Mouse (Mus musculus) spleen, embryonic (tissue): ENCODE measurements at regions not wholly inside any gene's neighbourhood (a gene's known extent, or its start where the extent isn't known, plus 50 kb on each side); places are given as distances from the start of the nearest gene placed in this dataset.

Experiments used
- CTCF ChIA-PET: fragments of 350-600 bp; sonication (Branson Sonifier 250); formaldehyde crosslinking; loops from one replicate; lab custom pipeline; 2022; lab: Charles Lee

GRCm38 (mm10) chr1:157957506-157957905 is 398.6 kb downstream of the Brinp2 start:
- CTCF ChIA-PET = no interaction called here

DNA sequence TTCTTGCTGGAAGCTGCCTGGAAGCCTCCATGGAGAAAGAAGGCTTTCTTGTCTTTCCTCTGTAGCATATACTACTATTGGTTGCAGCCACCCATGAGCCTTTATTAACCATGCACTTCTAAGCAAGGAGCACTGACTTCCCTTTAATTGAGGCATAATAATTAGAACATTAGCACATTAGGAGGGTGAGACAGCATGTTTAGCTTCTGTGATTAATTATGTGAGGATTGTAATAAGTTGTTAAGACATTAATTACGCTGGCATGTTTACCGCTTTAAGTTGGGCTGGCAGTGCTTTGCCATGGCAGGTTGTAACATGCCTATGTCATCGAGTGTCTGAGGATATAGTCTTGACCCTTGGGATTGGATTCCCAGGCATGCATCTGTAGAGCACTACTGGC is 391.7 kb downstream of the Brinp2 start:
- CTCF ChIA-PET = no interaction called here

DNA sequence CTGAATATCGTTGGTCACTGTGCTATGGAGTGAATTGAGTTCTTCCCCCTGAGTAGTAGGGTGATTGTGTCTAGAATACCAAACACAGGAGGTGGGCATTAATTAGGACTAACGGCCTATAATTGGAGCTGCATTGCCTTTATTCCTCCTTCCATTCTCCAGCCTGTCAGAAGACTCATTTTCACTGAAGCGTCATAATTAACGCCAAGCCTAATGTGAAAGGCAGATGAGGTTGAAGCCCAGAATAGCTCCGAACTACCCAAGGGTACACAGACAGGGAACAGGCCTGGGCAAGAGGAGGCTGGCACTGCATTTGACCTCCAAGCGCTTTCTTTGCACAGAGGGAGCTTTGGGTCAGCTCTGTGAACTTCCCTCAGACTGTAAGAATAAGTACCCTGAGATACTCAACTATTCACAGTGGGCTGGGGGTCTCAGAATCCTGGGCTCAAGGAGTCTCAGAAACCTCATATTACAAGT is 386.5 kb downstream of the Brinp2 start:
- CTCF ChIA-PET = no interaction called here

DNA sequence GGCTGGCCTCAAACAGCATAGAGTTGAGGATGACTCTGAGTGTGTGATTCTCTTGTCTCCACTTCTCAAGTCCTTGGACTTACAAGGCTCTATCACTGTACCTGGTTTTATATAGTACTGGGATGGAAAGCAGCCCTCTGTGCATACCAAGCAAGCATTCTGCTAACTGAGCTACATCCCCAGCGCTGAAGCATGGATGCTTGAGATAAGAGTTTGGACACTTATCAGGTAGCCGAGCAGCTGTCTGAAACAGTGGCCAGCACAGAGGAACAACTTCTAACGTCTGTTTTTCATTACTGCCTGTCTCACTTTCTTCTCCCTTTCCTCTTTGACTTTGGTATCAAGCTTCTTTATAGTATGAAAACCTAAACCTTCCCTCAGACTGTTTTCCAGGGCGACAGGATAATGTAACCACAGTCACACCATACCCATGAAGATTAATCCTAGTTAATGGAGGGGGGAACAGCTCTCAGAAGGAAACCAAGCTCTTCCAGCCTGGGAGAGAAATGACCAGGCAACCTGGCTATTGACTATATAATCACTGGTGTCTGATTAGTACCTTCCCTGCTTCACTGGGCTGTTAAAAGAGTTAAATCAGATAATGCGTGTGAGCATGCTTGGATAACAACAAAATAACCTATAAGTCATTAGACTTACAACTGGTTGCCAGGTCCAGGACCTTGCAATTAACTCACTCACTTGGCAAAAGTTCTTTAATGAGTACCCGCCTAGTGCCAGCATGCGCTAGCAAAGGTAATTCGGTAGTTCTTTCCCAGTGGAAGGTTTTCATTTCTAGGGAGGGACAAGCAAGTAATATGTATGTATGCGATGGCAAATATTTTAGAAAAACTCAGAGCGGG is 382.5 kb downstream of the Brinp2 start:
- CTCF ChIA-PET = no interaction called here

DNA sequence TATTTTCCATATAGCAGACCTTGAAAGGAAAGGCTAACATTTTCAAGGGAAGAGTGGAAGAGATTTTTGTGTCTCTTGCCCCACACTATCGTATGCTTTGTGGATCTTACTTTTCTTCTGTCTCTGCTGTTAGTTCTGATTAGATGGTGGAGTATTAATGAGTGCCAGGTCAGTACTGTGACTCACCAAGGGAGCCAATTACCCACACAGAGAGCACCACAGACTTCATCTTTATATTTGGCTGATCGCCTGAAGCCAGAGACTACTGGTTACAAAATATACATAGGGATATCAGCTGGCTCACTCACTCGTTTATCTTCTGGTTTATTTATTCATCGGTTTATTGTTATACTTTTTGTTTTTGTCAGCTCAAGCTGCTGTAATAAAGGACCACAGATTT is 381.5 kb downstream of the Brinp2 start:
- CTCF ChIA-PET = no interaction called here

GRCm38 (mm10) chr1:158019161-158019560 is 337.0 kb downstream of the Brinp2 start:
- CTCF ChIA-PET = no interaction called here

DNA sequence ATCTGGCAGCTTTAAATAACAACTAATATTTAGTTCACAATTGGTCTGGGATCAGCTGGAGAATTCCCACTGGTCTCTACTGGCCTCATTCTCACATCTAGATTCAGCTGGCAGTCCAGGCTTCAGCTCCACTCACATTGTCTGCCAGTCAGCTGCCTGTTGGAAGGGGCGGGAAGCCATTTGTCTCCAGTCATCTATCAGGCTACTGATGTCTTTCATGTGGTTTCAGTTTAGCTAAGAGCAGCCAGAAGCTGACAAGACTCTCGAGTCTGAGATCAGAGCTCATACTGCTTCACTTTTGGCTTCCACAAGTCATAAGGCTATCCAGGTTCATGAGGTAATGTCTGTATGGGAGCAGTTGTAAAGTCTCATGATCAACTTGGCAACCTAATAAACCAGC is 316.4 kb downstream of the Brinp2 start:
- CTCF ChIA-PET = no interaction called here

DNA sequence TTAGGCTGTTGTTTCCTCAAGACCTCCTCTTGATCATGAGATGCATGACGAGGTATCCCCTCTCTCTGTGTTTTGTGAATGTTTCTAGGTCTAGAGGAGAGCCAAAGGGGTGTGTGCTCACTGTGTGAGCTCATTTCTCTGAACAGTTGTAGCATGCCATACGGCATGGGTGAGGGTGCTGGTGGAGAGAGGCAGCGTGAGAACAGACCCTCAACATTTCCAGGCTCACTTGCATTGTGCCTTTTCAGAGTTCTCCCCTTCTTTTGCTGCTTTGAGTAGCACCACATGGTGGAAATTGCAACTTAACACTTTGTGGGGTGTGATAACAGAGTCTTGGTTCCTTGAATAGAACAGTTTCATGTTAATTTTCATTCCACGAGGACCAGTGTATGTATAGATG is 315.8 kb downstream of the Brinp2 start:
- CTCF ChIA-PET = no interaction called here

GRCm38 (mm10) chr1:158052644-158053043 is 303.5 kb downstream of the Brinp2 start:
- CTCF ChIA-PET = no interaction called here

DNA sequence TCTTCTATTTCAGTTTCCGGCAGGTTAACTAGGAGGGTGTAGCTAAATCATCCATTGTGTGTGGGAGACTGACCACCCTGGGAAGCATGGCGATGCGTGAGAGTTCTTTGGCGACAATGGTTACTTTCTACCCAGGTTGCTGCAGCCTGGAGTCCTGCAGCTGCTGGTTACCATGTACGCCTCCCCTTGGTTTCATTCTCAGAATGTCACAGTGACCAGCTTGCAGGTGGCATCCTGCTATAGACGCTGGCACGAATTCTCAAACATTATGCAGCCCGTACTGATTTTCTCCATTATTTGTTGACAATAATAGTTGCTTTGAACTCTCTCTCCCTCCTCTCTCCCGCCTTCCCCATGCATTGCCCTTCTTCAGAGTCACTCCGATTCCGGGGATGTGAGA is 301.2 kb downstream of the Brinp2 start:
- CTCF ChIA-PET = no interaction called here

DNA sequence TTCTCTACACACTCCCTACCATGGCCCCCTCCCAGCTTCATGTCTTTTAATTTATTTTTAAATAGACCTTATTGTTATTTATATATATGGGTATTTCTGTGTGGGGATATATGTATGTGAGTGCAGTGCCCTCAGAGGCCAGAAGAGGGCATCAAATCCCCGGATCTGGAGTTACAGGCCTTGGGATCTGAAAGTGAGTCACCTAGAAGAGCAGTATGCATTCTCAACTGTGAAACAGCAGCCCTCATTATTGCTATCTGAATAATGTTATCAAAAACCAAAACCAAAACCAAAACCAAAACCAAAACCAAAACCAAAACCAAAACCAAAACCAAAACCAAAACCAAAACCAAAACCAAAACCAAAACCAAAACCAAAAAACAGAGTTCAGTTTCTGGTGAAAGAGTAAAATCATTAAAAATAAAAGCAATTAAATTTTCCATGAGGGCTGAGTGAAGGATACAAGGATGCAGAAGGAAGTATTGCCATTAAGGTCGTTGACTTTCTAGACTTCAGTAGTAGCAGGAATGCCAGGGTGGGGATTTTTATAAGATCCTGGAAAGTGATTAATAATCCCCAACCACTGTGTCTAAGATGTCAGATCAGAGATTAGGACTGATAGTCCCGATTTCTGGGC is 299.0 kb downstream of the Brinp2 start:
- CTCF ChIA-PET = no interaction called here

DNA sequence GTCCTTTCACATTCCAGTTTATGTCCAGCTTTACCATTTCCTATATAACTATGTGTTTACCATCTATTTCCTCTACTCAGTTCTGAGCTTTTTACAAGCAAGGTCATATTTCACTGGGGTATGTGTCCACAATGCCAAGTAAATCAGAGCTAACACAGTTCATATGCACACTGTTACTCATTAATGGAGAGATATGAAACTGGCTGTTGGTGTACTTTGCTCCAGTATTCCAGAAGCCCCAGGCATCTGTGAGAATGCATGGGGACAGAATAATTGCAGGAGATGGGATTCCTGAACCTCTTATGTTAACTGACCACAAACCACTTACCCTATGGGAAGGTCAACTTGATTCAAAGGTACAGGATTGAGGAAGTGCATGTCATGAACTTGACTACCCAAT is 298.3 kb downstream of the Brinp2 start:
- CTCF ChIA-PET = no interaction called here

- CTCF ChIA-PET = no interaction called here
Observed at GRCm38 (mm10) chr1:158061995-158062394, 294.1 kb downstream of the Brinp2 start.

DNA sequence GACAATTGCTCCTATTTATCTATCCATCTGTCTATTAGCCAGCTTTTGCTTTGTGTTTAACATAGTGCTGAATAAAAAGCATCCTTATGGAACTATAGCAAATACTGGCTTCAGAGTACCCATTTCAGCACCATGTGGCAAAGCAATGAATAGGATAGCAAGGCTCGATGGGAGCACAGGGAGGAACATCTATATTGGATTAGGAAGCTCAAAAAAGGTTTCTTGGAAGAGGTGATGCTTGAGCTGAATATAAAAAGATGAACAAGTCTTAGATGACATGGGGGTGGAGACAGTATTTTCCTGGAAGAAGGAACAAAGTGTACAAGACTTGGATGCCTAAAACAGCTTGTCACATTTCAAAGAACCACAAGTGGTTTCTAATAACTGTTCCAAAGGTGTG is 273.9 kb downstream of the Brinp2 start:
- CTCF ChIA-PET = no interaction called here

- CTCF ChIA-PET = no interaction called here
Observed at GRCm38 (mm10) chr1:158085856-158086255, 270.3 kb downstream of the Brinp2 start.

DNA sequence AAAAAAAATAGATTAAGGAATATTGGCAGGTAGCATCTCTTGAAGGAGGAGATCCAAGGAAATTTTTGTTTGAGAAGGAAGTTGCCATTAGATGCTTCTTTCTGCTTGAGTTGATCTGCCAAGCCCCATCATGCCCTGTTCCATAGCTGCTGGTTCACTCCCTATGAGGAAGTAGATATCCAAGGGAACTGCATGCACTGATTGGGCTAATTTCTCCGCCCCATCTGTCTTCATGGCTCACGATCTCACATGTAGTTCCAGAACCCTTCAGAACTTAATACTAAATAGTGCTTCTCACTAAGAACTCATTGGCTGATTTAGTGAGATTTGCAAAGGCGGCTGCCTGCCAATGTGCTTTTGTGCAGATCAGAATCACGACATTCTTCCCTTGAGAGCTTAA is 258.6 kb downstream of the Brinp2 start:
- CTCF ChIA-PET = no interaction called here

DNA sequence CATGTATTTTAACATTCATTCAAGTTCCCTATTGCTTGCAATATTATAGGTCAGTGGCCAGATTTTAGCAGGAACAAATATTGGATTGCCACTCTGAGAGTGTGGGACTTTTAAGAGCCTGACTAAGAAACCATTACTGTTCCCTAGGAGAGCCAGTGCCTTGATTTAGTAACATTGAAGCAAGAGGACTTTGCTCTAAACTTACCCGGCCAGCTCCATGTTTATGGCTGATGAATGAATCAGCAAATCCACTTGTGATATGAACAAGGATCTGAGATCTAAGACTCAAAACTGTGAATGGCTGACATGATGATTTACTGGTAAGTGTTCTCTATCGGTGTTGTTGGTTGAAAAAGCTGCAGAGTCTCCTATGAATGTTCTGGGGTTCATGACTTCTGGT is 236.4 kb downstream of the Brinp2 start:
- CTCF ChIA-PET = no interaction called here

GRCm38 (mm10) chr1:158124902-158125301 is 231.2 kb downstream of the Brinp2 start:
- CTCF ChIA-PET = no interaction called here

DNA sequence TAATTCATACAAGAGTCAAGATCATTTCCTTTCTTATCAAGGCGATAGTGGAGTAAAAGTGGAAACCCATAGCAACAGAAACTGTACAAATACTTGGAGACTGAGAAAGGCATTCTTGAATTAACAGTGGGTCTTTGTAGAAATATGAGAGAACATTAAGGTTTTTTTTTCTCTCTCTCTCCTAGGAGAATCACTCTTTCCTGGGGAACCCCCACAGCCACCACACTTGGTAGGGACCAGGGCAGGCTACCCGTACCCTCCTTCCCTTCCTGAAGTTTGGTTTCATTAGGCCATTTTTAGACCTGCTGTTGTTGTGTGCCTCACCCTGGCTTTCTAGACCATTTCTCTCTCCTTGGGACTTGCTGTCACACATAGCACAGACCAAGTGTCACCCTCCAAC is 229.9 kb downstream of the Brinp2 start:
- CTCF ChIA-PET = no interaction called here

DNA sequence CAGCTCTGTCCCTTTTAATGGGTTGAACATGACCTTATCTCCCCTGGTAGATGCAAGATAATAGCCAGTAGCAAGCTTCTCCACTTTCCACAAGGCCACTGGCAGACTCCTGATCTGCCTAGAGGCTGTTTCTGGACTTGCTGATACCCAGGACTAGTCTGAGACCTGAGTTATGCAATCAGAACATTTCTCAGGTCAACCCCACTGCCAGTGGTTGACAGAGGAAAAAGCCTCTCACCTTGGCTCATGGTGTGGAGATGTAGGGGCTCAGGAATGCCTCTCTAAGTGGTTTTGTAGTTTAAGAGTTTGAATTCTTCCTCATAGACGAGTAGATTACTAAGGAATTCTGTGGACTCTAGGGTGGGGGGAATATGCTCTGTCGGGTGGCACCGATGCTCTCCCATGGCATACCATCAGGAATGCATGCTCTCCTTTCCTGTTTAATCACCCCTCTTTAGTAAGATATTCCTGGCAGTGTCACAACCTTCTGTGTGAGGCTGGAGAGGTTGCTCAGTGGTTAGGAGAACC is 226.8 kb downstream of the Brinp2 start:
- CTCF ChIA-PET = no interaction called here

DNA sequence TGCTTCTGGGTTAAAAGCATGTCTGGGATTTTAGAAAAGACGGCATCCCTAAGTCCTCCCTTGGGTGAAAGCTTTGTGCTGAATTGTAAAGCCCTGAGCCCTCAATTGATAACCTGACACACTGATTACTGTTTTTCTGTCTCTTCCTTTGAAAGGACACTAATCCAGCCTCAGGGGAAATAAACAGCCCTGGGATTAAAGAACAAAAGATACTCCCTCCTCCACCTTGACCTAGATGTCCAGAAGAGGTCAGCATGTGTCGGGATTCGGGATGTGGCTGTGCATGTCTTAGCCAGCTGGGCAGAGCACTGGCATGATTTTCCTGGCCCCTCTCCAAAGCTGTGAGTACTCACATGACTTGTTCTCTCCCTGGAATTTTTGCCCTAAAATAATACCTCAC is 208.6 kb downstream of the Brinp2 start:
- CTCF ChIA-PET = no interaction called here

DNA sequence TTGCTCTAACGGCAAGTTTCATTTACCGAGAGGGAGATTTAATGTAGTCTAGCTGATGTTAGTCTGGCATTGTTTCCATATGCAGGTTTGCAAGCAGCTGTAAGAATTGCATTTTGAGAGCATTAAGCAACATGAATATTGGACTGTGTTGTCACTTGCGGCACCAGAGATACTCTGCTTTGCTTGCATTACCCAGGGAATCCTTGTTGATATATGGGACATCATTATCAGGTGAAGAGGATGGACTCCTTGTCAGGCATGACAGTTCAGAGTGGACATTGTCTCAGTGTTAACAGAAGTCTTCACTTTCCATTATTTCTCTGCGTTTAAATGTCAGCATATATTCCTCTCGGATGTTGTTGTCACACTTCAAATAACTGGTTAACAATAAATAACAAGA is 208.1 kb downstream of the Brinp2 start:
- CTCF ChIA-PET = no interaction called here

DNA sequence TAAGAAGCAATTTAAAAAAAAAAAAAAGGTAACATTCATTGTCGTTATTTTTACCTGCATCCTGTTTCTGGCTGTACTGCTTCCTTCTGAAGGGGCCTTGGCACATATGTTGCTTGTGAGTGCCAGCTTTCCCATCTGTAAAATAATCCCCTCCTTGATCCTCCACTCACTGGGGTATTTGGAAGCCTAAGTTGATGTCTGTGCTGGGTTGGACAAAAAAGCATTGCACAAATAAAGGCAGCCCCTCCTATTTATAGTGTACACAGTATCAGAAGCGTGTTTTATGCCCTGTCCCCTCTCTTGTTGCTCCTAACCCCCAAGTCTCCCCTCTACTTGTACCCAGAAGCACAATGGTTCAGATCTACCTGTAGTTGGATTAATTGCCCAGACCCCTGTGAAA is 195.0 kb downstream of the Brinp2 start:
- CTCF ChIA-PET = no interaction called here
